Mouse (Mus musculus) CH12.LX (cell line): ENCODE measurements around the gene Hbs1l. TPM values are rescaled to one million over a fixed set of nuclear protein-coding genes. Genes with fewer than 3 reads are reported as not detected.

Experiments
- DNase-seq: peaks from one replicate; pipeline ENCODE4 v3.0.0-alpha.2; 2013; ENCODE audit errors: extremely low read depth
- H3K27ac ChIP-seq: 2 replicates; pipeline ENCODE4 v1.5.1; 2012; ENCODE audit warnings: low read depth, mild to moderate bottlenecking, control low read depth, moderate library complexity; ENCODE audit not compliant: insufficient read depth
- H3K27me3 ChIP-seq: replicated peaks from 2 replicates; pipeline ENCODE3; 2012; ENCODE audit warnings: inconsistent platforms
- H3K36me3 ChIP-seq, 2 experiments: replicated peaks in 1 of 2; 2 replicates each; pipeline versions ENCODE3 to v1.6.1; 2012; ENCODE audit warnings: inconsistent platforms in 1 of 2, low read length in 1 of 2, mild to moderate bottlenecking in 1 of 2, mixed read lengths in 1 of 2, moderate library complexity in 1 of 2; ENCODE audit not compliant: control insufficient read depth in 1 of 2, insufficient read depth in 1 of 2
- H3K4me1 ChIP-seq, 2 experiments: 2 replicates each; pipeline ENCODE4 v1.6.1; 2012; ENCODE audit warnings: inconsistent platforms in 1 of 2, moderate library complexity in 1 of 2; ENCODE audit not compliant: insufficient read depth in 2 of 2, control insufficient read depth in 1 of 2
- H3K4me2 ChIP-seq: 2 replicates; pipeline ENCODE4 v1.6.1; 2012; ENCODE audit warnings: low read depth, mild to moderate bottlenecking, control low read depth; ENCODE audit not compliant: poor library complexity, insufficient read depth, severe bottlenecking
- H3K4me3 ChIP-seq, 3 experiments: fragments of 150-350 bp in 1 of 3; sonication (generic) in 1 of 3; replicated peaks in 1 of 3; 2 replicates each; pipeline versions ENCODE3 to v1.5.1; 2011 to 2012; ENCODE audit warnings: low read depth in 2 of 3, low read length in 2 of 3, mild to moderate bottlenecking in 2 of 3, moderate library complexity in 2 of 3, control low read depth in 1 of 3, improper control_type of control experiment in 1 of 3, inconsistent platforms in 1 of 3, mixed read lengths in 1 of 3; ENCODE audit not compliant: poor library complexity in 1 of 3
- H3K79me2 ChIP-seq: replicated peaks from 2 replicates; pipeline ENCODE4 v1.6.1; 2012; ENCODE audit warnings: mild to moderate bottlenecking, moderate library complexity; ENCODE audit not compliant: control insufficient read depth, poor library complexity, insufficient read depth, severe bottlenecking; ENCODE audit errors: extremely low read depth
- H3K9ac ChIP-seq: 2 replicates; pipeline ENCODE4 v1.6.1; 2012; ENCODE audit warnings: low read depth, mild to moderate bottlenecking, control low read depth, moderate library complexity; ENCODE audit not compliant: insufficient read depth
- H3K9me3 ChIP-seq: replicated peaks from 2 replicates; pipeline ENCODE3; 2012; ENCODE audit warnings: low read length, inconsistent platforms, mixed read lengths
- EP300 ChIP-seq: IDR thresholded peaks from 2 replicates; pipeline ENCODE4 v1.6.1; 2011; ENCODE audit warnings: low read length, improper control_type of control experiment
- ETS1 ChIP-seq: conservative IDR thresholded peaks from 2 replicates; pipeline ENCODE4 v1.6.1; 2012; ENCODE audit warnings: low read depth, mild to moderate bottlenecking, inconsistent platforms, low read length, improper control_type of control experiment, moderate library complexity
- GABPA ChIP-seq: IDR thresholded peaks from 2 replicates; pipeline ENCODE4 v1.6.1; 2012; ENCODE audit warnings: low read depth, low read length, improper control_type of control experiment, inconsistent platforms; ENCODE audit not compliant: insufficient replicate concordance
- HCFC1 ChIP-seq: IDR thresholded peaks from 2 replicates; pipeline ENCODE4 v1.6.1; 2012; ENCODE audit warnings: low read depth, mild to moderate bottlenecking, inconsistent platforms, low read length, improper control_type of control experiment
- IRF4 ChIP-seq: IDR thresholded peaks from 2 replicates; pipeline ENCODE4 v1.6.1; 2014; ENCODE audit warnings: low read depth, mild to moderate bottlenecking, inconsistent platforms, low read length, improper control_type of control experiment
- JUN ChIP-seq: IDR thresholded peaks from 2 replicates; pipeline ENCODE4 v1.6.1; 2011; ENCODE audit warnings: low read depth, mild to moderate bottlenecking, low read length, improper control_type of control experiment, moderate library complexity; ENCODE audit not compliant: insufficient read depth
- MAZ ChIP-seq: IDR thresholded peaks from 2 replicates; pipeline ENCODE4 v1.6.1; 2012; ENCODE audit warnings: low read depth, mild to moderate bottlenecking, inconsistent platforms, low read length, improper control_type of control experiment, moderate library complexity
- MYC ChIP-seq: IDR thresholded peaks from 2 replicates; pipeline ENCODE4 v1.6.1; 2011; ENCODE audit warnings: low read depth, mild to moderate bottlenecking, improper control_type of control experiment, low read length
- NELFE ChIP-seq: IDR thresholded peaks from 2 replicates; pipeline ENCODE4 v1.6.1; 2011; ENCODE audit warnings: low read depth, low read length, improper control_type of control experiment
- POLR2A ChIP-seq: IDR thresholded peaks from 2 replicates; pipeline ENCODE4 v1.6.1; 2011; ENCODE audit warnings: low read depth, mild to moderate bottlenecking, improper control_type of control experiment, low read length
- POLR2AphosphoS2 ChIP-seq: IDR thresholded peaks from 2 replicates; pipeline ENCODE4 v1.6.1; 2011; ENCODE audit warnings: low read depth, low read length, improper control_type of control experiment
- RCOR1 ChIP-seq: conservative IDR thresholded peaks from 2 replicates; pipeline ENCODE4 v1.6.1; 2012; ENCODE audit warnings: low read depth, mild to moderate bottlenecking, inconsistent platforms, low read length, improper control_type of control experiment
- SIN3A ChIP-seq: IDR thresholded peaks from 2 replicates; pipeline ENCODE4 v1.6.1; 2012; ENCODE audit warnings: low read length, improper control_type of control experiment, inconsistent platforms
- TCF12 ChIP-seq: IDR thresholded peaks from 2 replicates; pipeline ENCODE4 v1.6.1; 2014; ENCODE audit warnings: low read depth, mild to moderate bottlenecking, inconsistent platforms, low read length, improper control_type of control experiment
- UBTF ChIP-seq: IDR thresholded peaks from 2 replicates; pipeline ENCODE4 v1.6.1; 2012; ENCODE audit warnings: low read depth, mild to moderate bottlenecking, inconsistent platforms, low read length, improper control_type of control experiment, moderate library complexity
- USF1 ChIP-seq: IDR thresholded peaks from 2 replicates; pipeline ENCODE4 v1.6.1; 2014; ENCODE audit warnings: low read depth, mild to moderate bottlenecking, inconsistent platforms, low read length, improper control_type of control experiment
- ZMIZ1 ChIP-seq: IDR thresholded peaks from 2 replicates; pipeline ENCODE4 v1.6.1; 2012; ENCODE audit warnings: low read depth, mild to moderate bottlenecking, inconsistent platforms, low read length, improper control_type of control experiment
- dilution Hi-C: fragments of 300-500 bp; cut with MboI; formaldehyde crosslinking; loops from 2 replicates; pipeline ENCODE4 v1.14.3; 2020; ENCODE audit warnings: low sequenced_read_pairs; ENCODE audit not compliant: extremely low pct_unique_long_range_greater_than_20kb, extremely low pct_ligation_motif_present
- in situ Hi-C: fragments of 300-500 bp; cut with MboI; formaldehyde crosslinking; loops from 3 replicates; pipeline ENCODE4 v1.14.3; 2019; ENCODE audit warnings: low sequenced_read_pairs, low pct_ligation_motif_present, low pct_unique_long_range_greater_than_20kb, mixed read lengths
- polyA plus RNA-seq: library from polyadenylated mRNA; unstranded; fragments of >175 nt; gene quantifications from 2 replicates; pipeline ENCODE4 v1.2.1, GENCODE M21; 2012; ENCODE audit warnings: low read depth; ENCODE audit not compliant: insufficient read length
- total RNA-seq, 2 experiments: library from RNA; depleted of rRNA; stranded (reverse); fragments of 300-350 nt in 1 of 2; fragments of >200 nt in 1 of 2; gene quantifications; 2 replicates each; pipeline ENCODE4 v1.2.3; 2012 to 2014

The Hbs1l gene
- total and polyA plus RNA-seq, 3 experiments = 99.7 to 111 (median 111) TPM

DNA sequence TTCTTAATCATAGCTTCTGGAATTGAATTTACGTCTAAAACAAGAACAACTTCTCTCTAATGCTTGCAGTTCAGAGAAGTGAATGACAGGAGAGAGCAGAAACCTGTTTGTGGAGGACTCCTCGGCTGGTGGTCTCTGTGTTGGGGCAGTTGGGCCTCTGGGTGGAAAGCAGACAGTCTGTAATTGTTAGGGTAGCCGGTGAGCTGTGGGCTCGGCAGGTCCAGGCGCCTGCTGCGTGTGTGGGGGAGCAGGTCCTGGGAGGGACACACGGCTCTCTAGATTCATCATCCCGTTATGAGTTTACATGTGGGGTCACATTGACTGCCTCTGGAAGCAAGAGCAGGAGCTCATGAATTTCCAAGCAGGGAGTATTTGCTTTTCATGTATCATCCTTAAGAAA is 103.8 kb downstream of the Hbs1l start:
- dilution Hi-C loops = no loop called here
- H3K79me2 ChIP-seq = no peaks in the 10 kb centered on the region
- no peak overlapping the region for H3K9ac ChIP-seq
- H3K9me3 ChIP-seq = no peaks in the 10 kb centered on the region
- in situ Hi-C loops = loop anchor here (10.0 to 25.0 kb wide), 2 partner anchors 45 to 213 kb away; no protein-coding TSS in a partner anchor
- no peak for DNase-seq
- H3K27me3 ChIP-seq = no peaks in the 10 kb centered on the region
- TF ChIP-seq USF1 = no peak
- TF ChIP-seq POLR2AphosphoS2 = no peak
- TF ChIP-seq UBTF = no peak
- no peak for TF ChIP-seq RCOR1
- TF ChIP-seq ETS1 = no peak
- no peak for TF ChIP-seq JUN
- TF ChIP-seq MAZ = no peak
- no peak for TF ChIP-seq ZMIZ1
- no peak for TF ChIP-seq IRF4
- TF ChIP-seq EP300 = no peak
- no peak for TF ChIP-seq SIN3A
- no peak for TF ChIP-seq GABPA
- TF ChIP-seq HCFC1 = no peak
- no peak for TF ChIP-seq POLR2A
- TF ChIP-seq NELFE = no peak
- H3K4me3 ChIP-seq = no peak overlapping the region
- H3K27ac ChIP-seq = no peak overlapping the region
- no peak overlapping the region for H3K4me2 ChIP-seq
- peaks cover 7 to 23% of the 10 kb centered on the region in 2 experiments for H3K4me1 ChIP-seq
- no peaks in the 10 kb centered on the region for H3K36me3 ChIP-seq

DNA sequence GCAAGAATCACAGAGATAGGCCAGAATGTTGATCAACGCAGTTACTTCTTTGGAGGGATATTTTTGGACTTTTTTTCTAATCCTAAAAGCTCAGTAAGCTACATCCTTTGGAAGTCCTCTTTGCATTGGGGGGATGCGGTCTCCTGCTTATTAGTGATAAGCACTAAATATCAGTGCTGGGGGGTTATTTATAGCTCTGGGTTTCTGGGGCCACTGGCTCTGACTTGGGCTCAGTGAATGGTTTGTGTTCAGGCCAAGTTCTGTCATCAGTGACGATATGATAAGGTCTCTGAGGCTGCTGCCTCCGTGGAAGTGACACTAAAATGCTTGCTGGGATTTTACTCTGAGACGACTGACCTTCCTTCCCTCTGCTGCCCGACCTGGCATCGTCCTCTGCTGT is 104.3 kb downstream of the Hbs1l start:
- H3K27me3 ChIP-seq = no peaks in the 10 kb centered on the region
- H3K4me3 ChIP-seq = no peak overlapping the region
- dilution Hi-C loops = no loop called here
- peaks cover 7 to 23% of the 10 kb centered on the region in 2 experiments for H3K4me1 ChIP-seq
- no peaks in the 10 kb centered on the region for H3K9me3 ChIP-seq
- TF ChIP-seq MYC (no peak), TCF12 (no peak), POLR2A (no peak)
- no peak overlapping the region for H3K9ac ChIP-seq
- H3K79me2 ChIP-seq = no peaks in the 10 kb centered on the region
- in situ Hi-C loops = no loop called here
- H3K4me2 ChIP-seq = no peak overlapping the region
- no peaks in the 10 kb centered on the region for H3K36me3 ChIP-seq
- H3K27ac ChIP-seq = no peak overlapping the region
- DNase-seq = no peak
